Mouse (Mus musculus): ENCODE measurements around the gene Rpl13. TPM values are rescaled to one million over a fixed set of nuclear protein-coding genes. Genes with fewer than 3 reads are reported as not detected.
"Not testable (repeated sequence)": the region's sequence is repeated elsewhere in the genome, so short reads cannot be mapped to it uniquely, and the experiment has no call there.

The Rpl13 gene
- polyA plus RNA-seq, 1 experiment from 2014 or later = 1,789 TPM

GRCm38 (mm10) chr8:123082993-123083392, 19.2 kb upstream of the Rpl13 start:
- Histone ChIP-seq H3K9ac (ENCODE audit: low read depth, low read length) (no peak overlapping the region), H3K27me3 (replicated peaks; ENCODE audit: control insufficient read depth, insufficient read depth, low read length) (no peaks in the 10 kb centered on the region), H3K9me3 (ENCODE audit: control insufficient read depth, low read length) (no peaks in the 10 kb centered on the region), H3K4me3 (ENCODE audit: low read depth, low read length) (no peak overlapping the region), H3K27ac (replicated peaks; ENCODE audit: low read depth, low read length) (no peak overlapping the region), H3K4me1 (ENCODE audit: control insufficient read depth, insufficient read depth, low read length) (no peaks in the 10 kb centered on the region), H3K4me2 (ENCODE audit: low read depth, low read length) (no peak overlapping the region), H3K36me3 (ENCODE audit: control insufficient read depth, insufficient read depth, low read length) (peaks cover 94% of the 10 kb centered on the region)
- 80% methylated on average over 6 of the region's 6 CpGs for WGBS
- ATAC-seq (ENCODE audit: low read depth) (no peak; the same call in 1 of the 2 replicates), DNase-seq (ENCODE audit: low spot score) (no peak)

- Histone ChIP-seq H3K9ac (ENCODE audit: low read depth, low read length) (no peak overlapping the region), H3K4me3 (ENCODE audit: low read depth, low read length) (no peak overlapping the region), H3K9me3 (ENCODE audit: control insufficient read depth, low read length) (no peaks in the 10 kb centered on the region), H3K4me1 (ENCODE audit: control insufficient read depth, insufficient read depth, low read length) (no peaks in the 10 kb centered on the region), H3K36me3 (ENCODE audit: control insufficient read depth, insufficient read depth, low read length) (peaks cover 95% of the 10 kb centered on the region), H3K4me2 (ENCODE audit: low read depth, low read length) (no peak overlapping the region), H3K27ac (replicated peaks; ENCODE audit: low read depth, low read length) (no peak overlapping the region), H3K27me3 (replicated peaks; ENCODE audit: control insufficient read depth, insufficient read depth, low read length) (no peaks in the 10 kb centered on the region)
- no peak for DNase-seq (ENCODE audit: low spot score)
- no peak for ATAC-seq (ENCODE audit: low read depth)
- 89% methylated on average over 12 of the region's 12 CpGs for WGBS
Observed at GRCm38 (mm10) chr8:123083610-123084009, 18.5 kb upstream of the Rpl13 start.

GRCm38 (mm10) chr8:123087289-123087688, 14.9 kb upstream of the Rpl13 start:
- peaks cover 98% of the 10 kb centered on the region for H3K36me3 ChIP-seq (ENCODE audit: control insufficient read depth, insufficient read depth, low read length)
- ATAC-seq (ENCODE audit: low read depth) (no peak), DNase-seq (ENCODE audit: low spot score) (no peak)
- no peaks in the 10 kb centered on the region for H3K27me3 ChIP-seq (replicated peaks; ENCODE audit: control insufficient read depth, insufficient read depth, low read length)
- H3K9me3 ChIP-seq (ENCODE audit: control insufficient read depth, low read length) = no peaks in the 10 kb centered on the region
- H3K4me2 ChIP-seq (ENCODE audit: low read depth, low read length) = no peak overlapping the region
- H3K27ac ChIP-seq (replicated peaks; ENCODE audit: low read depth, low read length) = no peak overlapping the region
- no peaks in the 10 kb centered on the region for H3K4me1 ChIP-seq (ENCODE audit: control insufficient read depth, insufficient read depth, low read length)
- no peak overlapping the region for H3K9ac ChIP-seq (ENCODE audit: low read depth, low read length)
- no peak overlapping the region for H3K4me3 ChIP-seq (ENCODE audit: low read depth, low read length)
- 88% methylated on average over 9 of the region's 9 CpGs for WGBS

GRCm38 (mm10) chr8:123097216-123097615, 4.9 kb upstream of the Rpl13 start:
- H3K9me3 ChIP-seq (ENCODE audit: control insufficient read depth, low read length) = no peaks in the 10 kb centered on the region
- H3K36me3 ChIP-seq (ENCODE audit: control insufficient read depth, insufficient read depth, low read length) = peaks cover 53% of the 10 kb centered on the region
- H3K27ac ChIP-seq (replicated peaks; ENCODE audit: low read depth, low read length) = no peak overlapping the region
- H3K27me3 ChIP-seq (replicated peaks; ENCODE audit: control insufficient read depth, insufficient read depth, low read length) = no peaks in the 10 kb centered on the region
- 90% methylated on average over 11 of the region's 11 CpGs for WGBS
- ATAC-seq (ENCODE audit: low read depth) (no peak), DNase-seq (ENCODE audit: low spot score) (no peak)
- no peaks in the 10 kb centered on the region for H3K4me1 ChIP-seq (ENCODE audit: control insufficient read depth, insufficient read depth, low read length)
- no peak overlapping the region for H3K9ac ChIP-seq (ENCODE audit: low read depth, low read length)
- no peak overlapping the region for H3K4me3 ChIP-seq (ENCODE audit: low read depth, low read length)
- H3K4me2 ChIP-seq (ENCODE audit: low read depth, low read length) = no peak overlapping the region

GRCm38 (mm10) chr8:123097786-123098584, 4.2 kb upstream of the Rpl13 start:
- Histone ChIP-seq H3K27me3 (replicated peaks; ENCODE audit: control insufficient read depth, insufficient read depth, low read length) (no peaks in the 10 kb centered on the region), H3K4me3 (ENCODE audit: low read depth, low read length) (no peak overlapping the region), H3K9ac (ENCODE audit: low read depth, low read length) (no peak overlapping the region), H3K9me3 (ENCODE audit: control insufficient read depth, low read length) (no peaks in the 10 kb centered on the region), H3K4me1 (ENCODE audit: control insufficient read depth, insufficient read depth, low read length) (no peaks in the 10 kb centered on the region), H3K27ac (replicated peaks; ENCODE audit: low read depth, low read length) (no peak overlapping the region), H3K4me2 (ENCODE audit: low read depth, low read length) (no peak overlapping the region), H3K36me3 (ENCODE audit: control insufficient read depth, insufficient read depth, low read length) (peaks cover 51% of the 10 kb centered on the region)
- DNase-seq (ENCODE audit: low spot score) (no peak), ATAC-seq (ENCODE audit: low read depth) (no peak)
- WGBS = 78% methylated on average over 12 of the region's 12 CpGs

GRCm38 (mm10) chr8:123100288-123100687, 1.9 kb upstream of the Rpl13 start:
- Histone ChIP-seq H3K4me1 (ENCODE audit: control insufficient read depth, insufficient read depth, low read length) (peaks cover 8% of the 10 kb centered on the region; the same call in 1 of the 2 replicates), H3K36me3 (ENCODE audit: control insufficient read depth, insufficient read depth, low read length) (peaks cover 51% of the 10 kb centered on the region), H3K9me3 (ENCODE audit: control insufficient read depth, low read length) (no peaks in the 10 kb centered on the region), H3K9ac (ENCODE audit: low read depth, low read length) (no peak overlapping the region), H3K4me3 (ENCODE audit: low read depth, low read length) (no peak overlapping the region), H3K4me2 (ENCODE audit: low read depth, low read length) (0 out of 2 replicates have a peak overlapping the region, but pooled peaks have one; percentile 15), H3K27me3 (replicated peaks; ENCODE audit: control insufficient read depth, insufficient read depth, low read length) (no peaks in the 10 kb centered on the region), H3K27ac (replicated peaks; ENCODE audit: low read depth, low read length) (peak overlapping the region; percentile 67; the same call in 1 of the 2 replicates)
- 32% methylated on average over 8 of the region's 8 CpGs for WGBS
- ATAC-seq (ENCODE audit: low read depth) (no peak; the same call in 1 of the 2 replicates), DNase-seq (ENCODE audit: low spot score) (peak; percentile 89)

GRCm38 (mm10) chr8:123101244-123101643, 906 bp upstream of the Rpl13 start:
- ATAC-seq (ENCODE audit: low read depth) = no peak
- WGBS = 85% methylated on average over 4 of the region's 4 CpGs
- DNase-seq (ENCODE audit: low spot score) = no peak
- Histone ChIP-seq H3K9ac (ENCODE audit: low read depth, low read length) (no peak overlapping the region; the same call in 1 of the 2 replicates), H3K4me1 (ENCODE audit: control insufficient read depth, insufficient read depth, low read length) (peaks cover 8% of the 10 kb centered on the region; the same call in 1 of the 2 replicates), H3K4me3 (ENCODE audit: low read depth, low read length) (no peak overlapping the region), H3K4me2 (ENCODE audit: low read depth, low read length) (peak overlapping the region; percentile 84; the same call in 1 of the 2 replicates), H3K27ac (replicated peaks; ENCODE audit: low read depth, low read length) (no peak overlapping the region), H3K9me3 (ENCODE audit: control insufficient read depth, low read length) (no peaks in the 10 kb centered on the region), H3K27me3 (replicated peaks; ENCODE audit: control insufficient read depth, insufficient read depth, low read length) (no peaks in the 10 kb centered on the region), H3K36me3 (ENCODE audit: control insufficient read depth, insufficient read depth, low read length) (peaks cover 53% of the 10 kb centered on the region)

- H3K4me1 ChIP-seq (ENCODE audit: control insufficient read depth, insufficient read depth, low read length); ATAC-seq (ENCODE audit: low read depth); H3K27me3 ChIP-seq (replicated peaks; ENCODE audit: control insufficient read depth, insufficient read depth, low read length); DNase-seq (ENCODE audit: low spot score); H3K9me3 ChIP-seq (ENCODE audit: control insufficient read depth, low read length): not testable (repeated sequence)
- Histone ChIP-seq H3K4me3 (ENCODE audit: low read depth, low read length) (peak overlapping the region; percentile 83), H3K9ac (ENCODE audit: low read depth, low read length) (peak overlapping the region; percentile 97), H3K4me2 (ENCODE audit: low read depth, low read length) (peak overlapping the region; percentile 84), H3K27ac (replicated peaks; ENCODE audit: low read depth, low read length) (peak overlapping the region; percentile 93), H3K36me3 (ENCODE audit: control insufficient read depth, insufficient read depth, low read length) (peaks cover 41% of the 10 kb centered on the region)
- 1% methylated on average over 13 of the region's 26 CpGs for WGBS
Observed at GRCm38 (mm10) chr8:123102855-123103254, 705 bp downstream of the Rpl13 start.
